Mouse (Mus musculus) testis, postnatal 14 days (tissue): ENCODE results near the gene Ifi27l2a.
"Not testable (repeated sequence)": the region's sequence is repeated elsewhere in the genome, so short reads cannot be mapped to it uniquely, and the experiment has no call there.

Experiments
- DNase-seq: peaks from one replicate; pipeline ENCODE4 v3.0.0; 2021; ENCODE audit warnings: low spot score

Ifi27l2a gene

DNA sequence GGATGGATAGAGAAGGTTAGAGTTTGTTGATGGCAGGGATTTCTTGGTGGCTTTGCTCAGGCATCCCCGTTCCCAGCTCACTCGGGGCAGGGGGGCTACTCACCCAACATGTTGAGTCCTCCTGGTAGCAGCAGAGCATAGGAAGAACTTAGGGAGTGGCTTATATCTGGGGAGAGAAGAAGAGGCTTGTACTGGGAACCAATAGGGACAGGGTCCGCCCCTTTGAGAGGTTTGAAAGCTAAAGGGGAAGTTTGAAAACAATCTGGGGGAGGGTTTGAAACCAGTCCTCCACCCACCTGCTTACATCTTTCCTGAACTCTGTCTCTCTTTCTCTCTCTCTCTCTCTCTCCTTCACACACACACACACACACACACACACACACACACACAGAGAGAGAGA, at the start of gene Ifi27l2a:
Ifi27l2a (minus strand) TSS at position 157 of the 400 bp plus-strand sequence.
- no peak for DNase-seq

DNA sequence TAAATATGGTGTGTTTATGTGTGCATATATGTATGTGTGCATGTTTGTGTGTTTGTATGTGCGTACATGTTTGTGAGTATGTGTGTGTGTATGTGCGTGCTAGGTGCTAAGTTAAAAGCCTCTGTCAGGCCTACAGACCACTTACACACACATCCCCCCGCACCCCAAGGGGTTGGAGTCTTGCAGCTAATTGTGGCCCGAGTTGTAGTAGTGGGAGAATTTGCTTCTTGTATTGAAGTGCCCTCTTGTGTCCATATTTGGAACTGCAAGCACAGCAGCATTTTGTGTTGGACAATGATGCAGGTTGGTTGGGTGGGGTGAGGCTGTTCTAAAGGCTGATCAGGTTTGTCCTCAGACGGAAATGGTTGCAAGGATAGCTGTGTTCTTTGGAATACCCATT, 49.3 kb upstream of the Ifi27l2a start:
- DNase-seq, result peak; percentile 50

DNA sequence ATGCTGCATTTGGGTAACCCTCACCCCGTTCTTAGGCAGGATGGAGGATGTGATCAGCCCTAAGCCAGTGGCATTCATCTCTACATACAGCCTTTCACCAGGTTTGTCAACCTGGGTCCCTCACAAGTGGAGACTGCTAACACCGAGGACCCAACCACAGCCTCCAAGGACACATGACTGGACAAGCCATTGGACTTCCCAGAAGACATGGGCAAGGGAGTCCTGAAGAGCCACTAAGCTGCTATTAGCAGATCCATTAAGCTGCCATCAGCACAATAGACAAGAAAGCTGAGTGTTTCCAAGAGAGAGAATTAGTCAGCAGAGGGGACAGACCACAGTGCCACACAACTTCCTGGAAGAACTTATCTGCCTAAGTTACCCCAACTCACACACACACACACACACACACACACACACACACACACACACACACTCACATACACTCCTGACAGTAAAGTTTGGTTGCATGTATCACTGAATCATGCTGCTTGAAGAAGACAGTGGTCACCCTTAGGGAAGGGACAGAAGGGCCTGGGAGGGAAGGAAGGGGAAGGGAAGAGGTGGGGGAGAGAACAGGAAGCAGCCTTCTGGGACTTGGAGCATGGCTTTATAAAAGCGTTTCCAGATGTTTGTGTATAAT, 47.7 kb upstream of the Ifi27l2a start:
- DNase-seq, result no peak

DNA sequence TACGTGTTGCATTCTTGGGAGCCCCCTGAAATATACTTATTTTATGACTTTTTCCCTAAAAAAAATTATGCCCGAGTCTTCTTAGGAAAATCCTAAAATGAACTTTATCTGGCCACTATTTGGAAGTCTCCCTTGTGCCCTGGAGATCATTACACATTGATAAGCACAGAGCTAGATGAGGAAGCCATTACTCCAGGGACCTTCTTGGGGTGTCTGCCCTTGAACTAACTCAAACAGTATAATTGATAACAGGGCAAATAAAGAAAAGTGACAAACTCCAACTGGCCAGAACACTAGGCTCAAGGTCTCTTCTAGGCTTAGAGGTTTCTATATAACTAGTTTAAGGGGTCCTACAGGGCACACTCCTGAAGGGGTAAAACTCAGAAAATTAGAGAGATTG, 44.3 kb upstream of the Ifi27l2a start:
- DNase-seq, result no peak

DNA sequence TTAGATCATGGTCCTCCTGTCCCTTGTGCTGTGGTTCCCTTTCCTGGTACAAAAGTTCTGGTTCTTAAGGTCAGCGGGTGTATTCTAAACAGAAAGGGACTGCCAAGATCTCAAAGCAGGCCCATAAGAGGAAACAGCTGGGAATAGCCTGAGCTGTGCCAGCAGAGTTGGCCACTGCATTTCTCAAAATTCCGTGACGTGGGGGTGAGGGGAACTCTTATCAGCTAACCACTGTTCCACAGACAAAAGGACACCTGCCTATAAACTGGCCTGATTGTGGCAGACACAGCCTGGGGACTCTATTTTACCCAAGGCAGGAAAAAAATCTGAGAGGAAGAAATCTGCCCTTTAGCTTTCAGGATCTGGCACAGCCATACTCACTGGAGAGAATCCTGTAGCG, 43.8 kb upstream of the Ifi27l2a start:
- DNase-seq, result no peak

DNA sequence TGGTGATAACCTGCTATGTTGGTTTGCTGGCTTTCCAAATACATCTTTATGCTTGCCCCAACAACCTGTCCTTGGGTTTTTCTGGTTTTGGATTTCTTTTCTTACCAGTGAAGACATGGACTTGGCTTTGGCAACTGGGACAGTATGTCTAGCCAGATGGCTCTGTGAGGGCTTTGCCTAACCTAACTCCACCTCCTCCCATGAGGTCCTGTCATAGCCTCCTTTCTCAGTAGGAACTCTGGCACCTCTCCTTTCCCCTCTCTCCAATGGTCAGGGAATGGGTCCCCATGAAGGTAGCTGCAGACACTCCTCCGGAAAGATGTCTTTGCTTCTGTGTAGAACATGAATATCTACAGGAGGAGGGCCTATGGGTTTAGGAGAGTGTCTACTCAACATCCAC, 43.2 kb upstream of the Ifi27l2a start:
- no peak for DNase-seq

DNA sequence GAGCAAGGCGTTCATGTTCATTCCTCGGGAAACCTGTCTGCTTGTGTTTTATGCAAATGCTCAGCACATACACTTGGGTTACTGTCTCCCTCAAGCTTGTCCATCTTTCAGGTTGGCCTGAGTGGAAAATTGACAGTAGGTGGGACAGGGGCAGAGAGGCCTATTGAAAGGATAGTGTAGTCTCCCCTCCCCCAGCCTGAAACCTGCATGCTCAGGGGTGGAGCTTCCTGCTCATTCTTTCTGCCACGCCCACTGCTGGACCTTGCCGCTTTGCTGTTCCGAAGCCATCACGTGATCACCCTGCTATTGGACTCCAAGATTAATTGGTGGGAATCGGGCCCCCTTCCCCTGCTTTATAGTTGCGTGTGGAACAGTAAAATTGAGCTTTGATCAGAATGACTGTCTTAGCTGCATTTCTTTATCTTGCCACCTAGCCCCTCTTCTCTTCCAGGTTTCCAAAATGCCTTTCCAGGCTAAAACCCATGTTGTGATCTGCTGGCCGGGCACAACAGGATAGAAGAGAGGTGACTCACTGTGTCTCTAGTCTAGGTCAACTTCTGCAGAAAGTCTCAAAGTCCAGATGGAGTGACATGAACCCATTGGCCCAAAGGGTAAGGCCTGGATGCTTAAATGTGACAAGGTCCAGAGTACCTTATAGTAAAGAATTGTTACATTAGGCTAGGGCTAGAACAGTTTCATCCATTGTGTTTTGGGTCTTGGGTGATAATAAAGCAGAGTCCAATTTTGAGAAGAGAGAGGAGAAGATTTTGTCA, 40.9 kb upstream of the Ifi27l2a start:
- not testable (repeated sequence) for DNase-seq

DNA sequence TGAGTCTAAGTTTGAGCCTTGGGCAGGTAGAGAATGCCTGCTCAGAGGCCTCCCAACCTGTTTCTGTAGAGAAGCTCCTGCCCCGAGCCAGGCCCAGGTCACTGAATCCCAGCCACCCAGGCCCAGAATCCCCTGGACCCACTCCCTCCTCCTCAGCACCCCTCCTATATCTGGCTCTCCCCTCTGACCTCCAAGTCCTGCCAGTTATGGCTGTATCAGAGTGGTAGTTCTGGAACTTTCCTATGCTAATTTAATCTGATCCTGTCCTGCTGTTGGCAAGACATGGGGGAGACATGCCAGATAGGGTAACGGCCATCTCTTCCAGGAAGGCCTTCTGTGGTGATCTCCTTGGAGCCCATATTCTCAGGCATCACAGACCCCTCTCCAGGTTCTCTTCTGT, 39.3 kb upstream of the Ifi27l2a start:
- DNase-seq, result no peak

DNA sequence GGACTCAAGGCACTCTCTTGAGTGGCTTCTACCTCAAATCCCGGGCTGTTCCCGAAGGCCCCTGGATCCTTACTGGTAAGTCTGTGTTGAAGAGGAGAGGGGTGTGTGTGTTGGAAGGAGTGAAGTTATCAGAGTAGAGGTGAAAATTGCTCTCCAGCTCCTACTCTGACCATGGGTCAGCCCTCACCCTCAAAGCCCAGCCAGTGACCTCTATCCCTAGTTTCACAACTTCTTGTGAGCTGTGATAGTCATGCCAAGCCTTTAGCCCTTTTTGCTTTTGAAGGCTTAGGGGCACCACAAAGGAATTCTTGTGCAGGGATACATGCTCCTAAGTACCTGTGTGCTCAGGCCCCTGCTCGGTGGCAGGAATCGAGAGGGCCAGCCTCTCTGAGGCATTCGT, 38.2 kb upstream of the Ifi27l2a start:
- DNase-seq, result no peak

DNA sequence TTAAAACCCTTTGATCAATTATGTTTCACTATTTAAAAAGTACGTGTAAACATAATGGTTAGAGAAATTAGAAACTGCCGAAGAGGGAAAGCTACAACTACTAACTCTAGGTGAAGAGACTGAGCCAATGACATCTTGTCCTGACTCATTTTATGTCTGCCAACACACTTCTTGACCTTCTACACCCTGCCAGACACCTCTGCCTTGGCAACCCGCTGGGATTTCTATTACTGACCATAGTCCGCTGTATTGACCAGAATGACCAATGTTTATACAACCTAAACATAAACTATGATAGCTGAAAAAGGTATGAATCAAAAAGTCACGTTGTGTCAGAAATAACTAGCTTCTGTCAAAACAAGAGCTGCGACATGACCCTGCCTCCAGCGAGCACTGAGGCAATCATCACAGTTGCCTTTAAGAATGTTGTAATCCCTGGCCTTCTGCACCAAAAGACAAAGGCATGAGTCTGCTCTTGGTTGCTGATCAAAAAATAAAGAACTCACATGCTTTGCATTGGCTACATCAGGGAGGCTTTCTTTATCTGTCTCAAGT, 34.1 kb upstream of the Ifi27l2a start:
- no peak for DNase-seq

DNA sequence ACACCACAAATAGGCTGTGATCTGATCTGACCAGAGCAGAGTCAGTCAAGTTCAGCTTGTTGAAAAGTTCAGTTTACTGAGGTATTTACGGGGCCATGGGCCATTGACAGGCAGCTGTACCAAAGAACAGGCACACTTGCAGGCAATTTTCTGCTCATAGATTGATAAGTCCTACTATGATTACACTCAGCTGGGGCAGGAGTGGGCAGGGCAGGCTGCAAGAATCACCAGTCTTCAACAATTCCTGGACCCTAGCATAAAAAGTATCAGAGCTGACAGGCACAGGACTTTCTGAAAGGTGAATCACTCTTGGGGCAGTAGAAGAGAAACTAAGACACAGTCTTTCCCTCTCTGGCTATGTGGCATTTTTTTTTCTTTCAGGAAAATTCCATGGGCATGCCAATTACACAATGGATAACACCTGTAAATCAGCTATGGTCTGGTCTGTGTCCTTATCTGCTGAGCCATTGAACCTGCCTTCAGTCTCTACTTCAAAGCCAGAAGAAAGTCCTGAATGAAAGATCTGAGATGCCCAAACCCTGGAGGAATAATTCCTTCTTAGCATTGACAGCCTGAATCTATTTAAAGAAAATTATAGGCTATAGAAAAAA, 33.4 kb upstream of the Ifi27l2a start:
- DNase-seq, result no peak

DNA sequence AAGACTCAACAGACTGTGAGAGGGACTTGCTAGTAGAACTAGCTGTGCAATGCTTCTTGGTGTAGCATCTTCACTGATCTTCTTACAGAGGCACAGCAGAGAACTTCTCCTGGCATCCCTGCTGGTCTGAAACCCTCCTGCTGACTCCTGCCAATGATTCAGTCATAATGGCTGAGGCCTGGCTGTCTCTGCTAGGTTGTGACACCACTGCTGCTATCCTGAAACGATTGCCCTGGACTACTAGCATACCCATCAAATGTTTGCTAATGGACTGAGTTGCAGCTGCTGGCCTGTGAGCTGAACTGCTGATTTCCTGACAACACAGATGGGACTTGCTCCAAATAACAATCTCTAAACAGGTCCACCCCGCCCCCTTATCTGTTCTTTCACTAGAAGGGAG, 31.0 kb upstream of the Ifi27l2a start:
- DNase-seq, result no peak

DNA sequence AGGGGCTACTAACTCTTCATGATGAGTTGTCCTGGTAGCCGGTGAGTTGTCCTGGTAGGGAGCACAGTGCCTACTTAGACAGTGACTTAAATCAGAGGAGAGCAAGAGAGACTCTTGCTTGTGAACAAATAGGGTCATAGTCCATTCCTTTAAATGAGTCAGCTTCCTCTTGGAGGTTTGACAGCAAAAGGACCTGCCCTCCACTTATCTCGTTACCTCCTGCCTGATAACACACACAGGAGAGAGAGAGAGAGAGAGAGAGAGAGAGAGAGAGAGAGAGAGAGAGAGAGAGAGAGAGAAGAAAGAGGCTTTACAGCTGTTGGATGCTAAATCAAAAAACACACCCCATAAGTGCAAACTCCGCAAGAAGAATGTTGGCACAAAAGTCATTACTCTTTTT, 13.7 kb upstream of the Ifi27l2a start, which contains the start of gene Ifi27l2b:
Ifi27l2b (minus strand) TSS at position 84 of the 400 bp plus-strand sequence.
- no peak for DNase-seq

DNA sequence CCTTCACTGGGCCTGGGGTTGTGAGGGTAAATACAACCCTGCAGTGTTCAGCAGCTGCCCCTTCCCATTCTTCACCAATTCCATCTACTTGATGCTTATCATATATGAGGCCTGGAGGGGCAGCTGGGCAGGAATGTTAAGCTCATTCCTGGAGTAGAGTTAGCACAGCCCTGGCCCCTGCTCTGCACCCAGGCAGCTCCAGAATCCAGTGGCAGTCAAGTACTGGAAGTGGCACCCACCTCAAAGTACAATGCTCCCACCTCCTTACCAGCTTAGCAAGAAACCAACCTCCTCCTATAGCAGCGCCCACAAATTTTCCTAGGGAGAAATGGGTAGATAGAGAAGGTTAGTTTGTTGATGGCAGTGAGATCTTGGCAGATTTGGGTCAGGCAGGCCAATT, 13.2 kb upstream of the Ifi27l2a start:
- not testable (repeated sequence) for DNase-seq

DNA sequence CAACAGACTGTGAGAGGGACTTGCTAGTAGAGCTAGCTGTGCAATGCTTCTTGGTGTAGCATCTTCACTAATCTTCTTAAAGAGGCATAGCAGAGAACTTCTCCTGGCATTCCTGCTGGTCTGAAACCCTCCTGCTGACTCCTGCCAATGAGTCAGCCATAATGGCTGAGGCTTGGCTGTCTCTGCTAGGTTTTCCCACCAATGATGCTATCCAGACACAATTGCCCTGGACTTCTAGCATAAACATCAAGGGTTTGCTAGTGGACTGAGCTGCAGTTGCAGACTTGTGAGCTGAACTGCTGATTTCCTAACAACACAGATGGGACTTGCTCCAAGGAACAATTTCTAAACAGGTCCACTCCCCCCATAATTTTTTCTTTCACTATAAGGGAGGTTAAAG, 9.9 kb upstream of the Ifi27l2a start:
- DNase-seq, result no peak

DNA sequence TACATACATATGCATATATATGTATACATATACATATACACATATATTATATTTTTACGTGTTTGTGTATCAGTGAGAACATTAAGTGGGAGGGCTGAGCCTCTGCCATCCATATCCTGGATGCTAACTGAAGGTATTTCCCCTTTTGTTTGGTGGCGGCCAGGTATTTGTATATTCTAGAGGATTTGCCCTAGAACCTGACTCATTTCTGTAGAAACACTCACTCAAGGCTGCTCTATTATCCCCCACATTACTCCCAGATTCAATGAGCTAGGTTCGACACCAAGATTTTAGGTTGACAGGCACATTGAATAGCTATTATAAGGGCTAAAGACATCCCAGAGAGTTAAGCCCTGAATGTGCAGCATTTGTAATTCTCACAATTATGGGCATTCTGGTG, 1.6 kb upstream of the Ifi27l2a start:
- DNase-seq, result no peak

DNA sequence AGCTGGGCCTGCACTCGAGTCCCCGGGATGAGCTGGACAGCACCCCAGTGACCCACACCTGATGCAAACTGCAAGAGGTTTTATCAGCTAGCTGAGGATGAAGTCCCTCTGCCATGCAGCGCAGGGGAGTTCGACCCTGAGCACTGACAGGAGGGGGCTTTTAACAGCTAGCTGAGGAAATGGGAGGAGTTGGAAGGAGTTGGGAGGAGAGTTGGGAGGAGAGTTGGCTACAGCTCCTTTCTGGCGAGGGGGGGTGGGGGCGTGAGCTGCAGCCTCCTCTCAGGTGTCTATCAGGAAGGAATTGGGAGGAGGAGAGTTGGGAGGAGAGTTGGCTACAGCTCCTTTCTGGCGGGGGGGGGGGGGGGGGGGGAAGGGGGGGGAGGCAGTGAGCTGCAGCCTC, 781 bp upstream of the Ifi27l2a start:
- DNase-seq, result not testable (repeated sequence)

DNA sequence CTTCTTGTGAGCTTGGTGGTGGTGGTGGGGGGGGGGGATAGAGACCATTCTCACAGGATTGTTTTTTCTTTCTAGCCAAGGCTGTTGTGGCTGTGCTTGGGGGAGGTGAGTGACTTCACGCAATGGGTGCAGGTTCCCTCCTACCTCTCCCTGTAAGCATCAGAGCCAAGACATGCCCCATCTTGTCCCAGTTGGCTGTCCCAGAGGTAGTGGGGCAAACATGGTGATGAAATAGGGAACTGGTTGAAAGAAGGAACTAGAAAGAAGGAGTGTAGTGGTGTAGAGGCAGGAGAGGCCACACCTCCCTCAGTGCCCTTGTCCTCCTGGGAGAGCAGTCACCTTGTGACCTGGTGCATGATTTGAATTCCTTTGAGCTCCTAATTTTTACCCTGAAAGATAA, 5.9 kb downstream of the Ifi27l2a start:
- DNase-seq, result no peak

DNA sequence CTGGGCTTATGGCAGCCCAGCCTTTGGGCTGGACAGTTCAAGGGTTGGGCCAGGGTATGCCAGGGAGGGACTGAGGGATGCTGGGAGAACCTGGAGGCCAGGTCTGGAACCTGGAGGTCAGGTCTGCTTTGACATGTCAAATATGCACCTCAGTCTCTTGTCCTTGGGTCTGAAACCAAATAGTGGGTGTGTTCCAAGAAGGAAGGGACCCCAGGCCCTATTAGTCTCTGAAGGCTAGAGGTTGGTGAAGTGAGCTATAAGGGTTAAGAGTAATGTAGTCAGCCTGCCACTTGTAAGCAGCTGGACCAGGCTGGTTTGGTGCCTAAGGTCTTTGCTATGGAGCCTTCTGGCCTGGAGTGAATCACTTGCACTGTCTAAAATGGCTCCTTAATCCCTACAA, 8.6 kb downstream of the Ifi27l2a start:
- no peak for DNase-seq

DNA sequence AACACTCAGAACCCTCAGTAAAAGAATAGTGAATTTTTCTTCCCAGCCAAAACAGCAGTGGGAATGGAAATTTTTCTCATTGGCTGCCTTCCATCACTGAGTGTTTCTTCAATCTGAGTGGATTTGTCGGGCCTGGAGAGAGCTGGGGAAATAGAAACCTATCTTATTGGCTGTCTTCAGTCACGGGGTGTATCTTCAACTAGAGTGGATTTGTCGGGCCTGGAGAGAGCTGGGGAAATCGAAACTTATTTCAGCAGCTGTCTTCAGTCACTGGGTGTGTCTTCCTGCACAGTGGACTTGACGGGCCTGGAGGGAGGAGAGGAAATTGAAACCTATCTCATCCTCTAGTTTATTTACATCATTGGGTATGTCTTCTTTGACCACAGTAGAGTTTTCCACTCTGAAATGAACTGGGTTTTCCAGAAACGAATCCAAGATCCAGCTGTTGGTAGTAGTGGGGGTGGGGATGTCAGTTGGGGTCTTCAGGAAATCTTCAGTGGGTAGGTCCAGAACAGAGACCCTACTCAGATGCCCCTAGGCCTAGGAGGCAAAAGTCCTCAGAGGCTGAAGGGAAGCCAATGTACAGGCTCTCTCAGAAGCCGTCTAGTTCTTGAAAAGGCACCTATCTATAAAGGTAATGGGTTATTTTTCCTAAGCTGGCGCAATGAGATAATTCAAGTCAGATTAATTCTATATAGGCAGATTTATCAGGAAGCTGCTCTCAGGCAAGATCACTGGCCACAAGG, 9.3 kb downstream of the Ifi27l2a start, which contains the start of gene Ifi27:
Ifi27 (plus strand) TSS at position 226 of the 746 bp plus-strand sequence.
- peak; percentile 77 for DNase-seq

DNA sequence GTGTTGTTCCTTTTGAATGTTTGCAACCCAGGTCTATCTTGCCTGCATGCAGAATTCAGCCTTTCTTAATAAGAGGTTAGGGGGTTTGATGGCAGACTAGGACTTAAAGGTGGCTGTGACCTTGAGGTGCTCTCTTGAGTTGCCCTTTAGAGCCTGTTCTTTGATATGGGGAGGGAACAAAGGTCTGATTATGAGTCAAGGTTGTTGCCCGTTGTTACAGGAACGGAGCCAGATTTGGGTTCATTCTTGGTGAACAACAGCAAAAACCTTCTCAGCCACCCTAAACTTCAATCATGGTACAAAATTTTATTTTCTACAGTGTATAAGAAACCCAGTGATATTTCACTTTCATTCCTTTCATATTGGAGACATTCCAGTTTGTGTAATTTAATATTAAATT, 10.1 kb downstream of the Ifi27l2a start:
- DNase-seq, result peak; percentile 50

DNA sequence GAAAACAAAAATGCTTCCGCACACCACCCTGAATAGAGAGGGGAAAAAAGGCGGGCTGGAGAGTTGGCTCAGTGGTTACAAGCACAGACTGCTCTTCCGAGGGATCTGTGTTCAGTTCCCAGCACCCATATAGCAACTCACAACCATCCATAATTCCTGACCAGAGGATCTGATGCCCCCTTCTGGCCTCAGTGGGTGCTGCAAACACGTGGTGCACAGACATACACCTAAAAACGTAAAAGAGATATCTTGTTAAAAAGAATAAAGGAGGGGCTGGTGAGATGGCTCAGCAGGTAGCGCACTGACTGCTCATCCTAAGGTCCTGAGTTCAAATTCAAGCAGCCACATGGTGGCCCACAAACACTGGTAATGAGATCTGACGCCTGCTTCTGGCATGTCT, 16.8 kb downstream of the Ifi27l2a start:
- DNase-seq, result no peak
